Mouse (Mus musculus) kidney, embryonic 16.5 days (tissue): ENCODE data around the gene Coa4. TPM values are rescaled to one million over a fixed set of nuclear protein-coding genes. Genes with fewer than 3 reads are reported as not detected.

ENCODE experiments used
- ATAC-seq: fragments of 200-750 bp; cut with Nextera tagmentation; 2 replicates; pipeline ENCODE4 v1.8.0; 2017; ENCODE audit warnings: moderate TSS enrichment; ENCODE audit not compliant: low FRiP score, low TSS enrichment
- H3K27ac ChIP-seq: fragments of 300-500 bp; sonication (generic); 2 replicates; pipeline ENCODE4 v1.5.1; 2014; ENCODE audit warnings: low read length
- H3K27me3 ChIP-seq: fragments of 300-500 bp; sonication (generic); 2 replicates; pipeline ENCODE4 v1.6.1; 2014; ENCODE audit warnings: low read length, control low read depth, mixed read lengths; ENCODE audit not compliant: insufficient read depth
- H3K36me3 ChIP-seq: fragments of 300-500 bp; sonication (generic); 2 replicates; pipeline ENCODE4 v1.6.1; 2014; ENCODE audit warnings: low read length, control low read depth, mixed read lengths; ENCODE audit not compliant: insufficient read depth
- H3K4me1 ChIP-seq: fragments of 300-500 bp; sonication (generic); 2 replicates; pipeline ENCODE4 v1.6.1; 2014; ENCODE audit warnings: low read length, control low read depth, mixed read lengths; ENCODE audit not compliant: insufficient read depth
- H3K4me2 ChIP-seq: fragments of 300-500 bp; sonication (generic); replicated peaks from 2 replicates; pipeline ENCODE4 v1.6.1; 2014; ENCODE audit warnings: low read depth, low read length
- H3K4me3 ChIP-seq: fragments of 300-500 bp; sonication (generic); 2 replicates; pipeline ENCODE4 v1.5.1; 2014; ENCODE audit warnings: mild to moderate bottlenecking, low read length
- H3K9ac ChIP-seq: fragments of 300-500 bp; sonication (generic); replicated peaks from 2 replicates; pipeline ENCODE4 v1.6.1; 2014; ENCODE audit warnings: low read length
- H3K9me3 ChIP-seq: fragments of 300-500 bp; sonication (generic); 2 replicates; pipeline ENCODE4 v1.6.1; 2016; ENCODE audit warnings: low read length, control low read depth
- WGBS: fragments of 180-500 bp; shearing (Covaris S2); extraction: QIAGEN DNeasy Blood & Tissue Kit; methylation state at CpG from one replicate; pipeline ENCODE4 v1.1.7; 2014; 5-methylcytosine and 5-hydroxymethylcytosine counted together
- polyA plus RNA-seq: library from polyadenylated mRNA; unstranded; fragments of >200 nt; fragmentation: Nextera tagmentation; extraction: Ambion mirVana; gene quantifications from 2 replicates; pipeline ENCODE4 v1.2.1, GENCODE M21; 2015

Coa4 gene
- polyA plus RNA-seq = 23.4 and 26.3 TPM in 2 replicates

GRCm38 (mm10) chr7:100536804-100537518 is at the start of gene Coa4:
Coa4 (plus strand) TSS chr7:100537071.
- peak within 1 kb of the TSS; percentile 91 for H3K27ac ChIP-seq
- peak within 1 kb of the TSS; percentile 80 for H3K9ac ChIP-seq
- H3K36me3 ChIP-seq = peaks cover 17% of the 10 kb centered on the region
- no peaks in the 10 kb centered on the region for H3K9me3 ChIP-seq
- H3K4me3 ChIP-seq = peak within 1 kb of the TSS; percentile 75
- H3K4me1 ChIP-seq = peaks cover 11% of the 10 kb centered on the region; the same call in 1 of the 2 replicates
- ATAC-seq = peak; percentile 99
- peak within 1 kb of the TSS; percentile 69 for H3K4me2 ChIP-seq
- no peaks in the 10 kb centered on the region for H3K27me3 ChIP-seq
- under 1% methylated on average over 33 of the region's 33 CpGs for WGBS

GRCm38 (mm10) chr7:100487301-100487700 is 49.6 kb upstream of the Coa4 start:
- 49% methylated on average over 2 of the region's 2 CpGs for WGBS
- Histone ChIP-seq H3K4me1 (peaks cover 8% of the 10 kb centered on the region), H3K9me3 (no peaks in the 10 kb centered on the region), H3K36me3 (no peaks in the 10 kb centered on the region), H3K27me3 (no peaks in the 10 kb centered on the region), H3K4me2 (no peak overlapping the region), H3K4me3 (no peak overlapping the region), H3K27ac (no peak overlapping the region), H3K9ac (no peak overlapping the region)
- no peak for ATAC-seq

- Histone ChIP-seq H3K27ac (0 out of 2 replicates have a peak overlapping the region, but pooled peaks have one; percentile 15), H3K4me2 (no peak overlapping the region), H3K9me3 (no peaks in the 10 kb centered on the region), H3K9ac (0 out of 2 replicates have a peak overlapping the region, but pooled peaks have one; percentile 3), H3K36me3 (no peaks in the 10 kb centered on the region), H3K4me3 (no peak overlapping the region), H3K27me3 (no peaks in the 10 kb centered on the region), H3K4me1 (peaks cover 11% of the 10 kb centered on the region)
- 36% methylated on average over 10 of the region's 10 CpGs for WGBS
- no peak for ATAC-seq
These were observed 48.3 kb upstream of the Coa4 start for GRCm38 (mm10) chr7:100488474-100489048.

GRCm38 (mm10) chr7:100492391-100493116 is 44.3 kb upstream of the Coa4 start:
- WGBS = 2% methylated on average over 28 of the region's 36 CpGs

GRCm38 (mm10) chr7:100493117-100493483 is 43.8 kb upstream of the Coa4 start, which contains the start of gene Ucp2:
Ucp2 (plus strand) TSS chr7:100493337.
- H3K27ac ChIP-seq = peak within 1 kb of the TSS; percentile 87
- WGBS = under 1% methylated on average over 26 of the region's 27 CpGs
- H3K9ac ChIP-seq = peak within 1 kb of the TSS; percentile 67
- H3K4me2 ChIP-seq = peak within 1 kb of the TSS; percentile 93
- H3K4me3 ChIP-seq = peak within 1 kb of the TSS; percentile 64
- ATAC-seq = peak; percentile 50
- H3K4me1 ChIP-seq = peaks cover 35% of the 10 kb centered on the region
- peaks cover 17% of the 10 kb centered on the region for H3K36me3 ChIP-seq
- no peaks in the 10 kb centered on the region for H3K9me3 ChIP-seq
- H3K27me3 ChIP-seq = no peaks in the 10 kb centered on the region

More at GRCm38 (mm10) chr7:100492391-100493116, 44.3 kb upstream of the Coa4 start:
- peak overlapping the region; percentile 93 for H3K4me2 ChIP-seq
- peaks cover 36% of the 10 kb centered on the region for H3K4me1 ChIP-seq
- ATAC-seq = peak; percentile 37
- H3K27me3 ChIP-seq = no peaks in the 10 kb centered on the region
- H3K9me3 ChIP-seq = no peaks in the 10 kb centered on the region
- H3K9ac ChIP-seq = peak overlapping the region; percentile 67
- peaks cover 12% of the 10 kb centered on the region for H3K36me3 ChIP-seq
- peak overlapping the region; percentile 64 for H3K4me3 ChIP-seq
- H3K27ac ChIP-seq = peak overlapping the region; percentile 87

GRCm38 (mm10) chr7:100493484-100494414 is 43.1 kb upstream of the Coa4 start:
- Histone ChIP-seq H3K4me1 (peaks cover 35% of the 10 kb centered on the region), H3K9ac (peak overlapping the region; percentile 67), H3K27ac (peak overlapping the region; percentile 87), H3K4me3 (peak overlapping the region; percentile 64), H3K36me3 (peaks cover 20% of the 10 kb centered on the region), H3K4me2 (peak overlapping the region; percentile 93), H3K27me3 (no peaks in the 10 kb centered on the region), H3K9me3 (no peaks in the 10 kb centered on the region)
- WGBS = 12% methylated on average over 19 of the region's 19 CpGs
- peak; percentile 39 for ATAC-seq

GRCm38 (mm10) chr7:100494415-100494831 is 42.4 kb upstream of the Coa4 start:
- Histone ChIP-seq H3K4me1 (peaks cover 35% of the 10 kb centered on the region), H3K9me3 (no peaks in the 10 kb centered on the region), H3K9ac (peak overlapping the region; percentile 67), H3K4me2 (peak overlapping the region; percentile 93), H3K27me3 (no peaks in the 10 kb centered on the region), H3K36me3 (peaks cover 26% of the 10 kb centered on the region), H3K4me3 (peak overlapping the region; percentile 64), H3K27ac (peak overlapping the region; percentile 87)
- 71% methylated on average over 7 of the region's 7 CpGs for WGBS
- peak; percentile 16; the same call in 1 of the 2 replicates for ATAC-seq

- H3K4me1 ChIP-seq = peaks cover 35% of the 10 kb centered on the region
- H3K4me2 ChIP-seq = peak overlapping the region; percentile 93
- H3K36me3 ChIP-seq = peaks cover 32% of the 10 kb centered on the region
- 40% methylated on average over 8 of the region's 8 CpGs for WGBS
- peak overlapping the region; percentile 21 for H3K4me3 ChIP-seq
- no peak for ATAC-seq
- H3K9ac ChIP-seq = peak overlapping the region; percentile 46
- H3K27ac ChIP-seq = peak overlapping the region; percentile 84
- H3K27me3 ChIP-seq = no peaks in the 10 kb centered on the region
- no peaks in the 10 kb centered on the region for H3K9me3 ChIP-seq
These were observed 41.8 kb upstream of the Coa4 start for GRCm38 (mm10) chr7:100495042-100495441.
